Mouse (Mus musculus) embryonic facial prominence, embryonic 11.5 days (tissue): Measurements from ENCODE around the gene Pipox. TPM values are rescaled to one million over a fixed set of nuclear protein-coding genes. Genes with fewer than 3 reads are reported as not detected.

ENCODE experiments used
- ATAC-seq: fragments of 200-750 bp; cut with Nextera tagmentation; replicated peaks from 2 replicates; pipeline ENCODE4 v1.8.0; 2017; ENCODE audit warnings: low read depth; ENCODE audit not compliant: insufficient number of reproducible peaks, low FRiP score, low TSS enrichment
- DNase-seq: peaks from one replicate; pipeline ENCODE4 v3.0.0-alpha.2; 2015; ENCODE audit warnings: low spot score
- H3K27ac ChIP-seq: fragments of 300-500 bp; sonication (generic); replicated peaks from 2 replicates; pipeline ENCODE4 v1.5.1; 2014; ENCODE audit warnings: mild to moderate bottlenecking, low read depth, low read length, control low read depth
- H3K27me3 ChIP-seq: fragments of 300-500 bp; sonication (generic); 2 replicates; pipeline ENCODE4 v1.6.1; 2014; ENCODE audit warnings: mild to moderate bottlenecking, low read length, moderate library complexity, mixed read lengths; ENCODE audit not compliant: control insufficient read depth, insufficient read depth
- H3K36me3 ChIP-seq: fragments of 300-500 bp; sonication (generic); replicated peaks from 2 replicates; pipeline ENCODE4 v1.6.1; 2014; ENCODE audit warnings: low read depth, mild to moderate bottlenecking, low read length, moderate library complexity, mixed read lengths; ENCODE audit not compliant: control insufficient read depth, insufficient read depth
- H3K4me1 ChIP-seq: fragments of 300-500 bp; sonication (generic); 2 replicates; pipeline ENCODE4 v1.6.1; 2014; ENCODE audit warnings: low read length, mixed read lengths; ENCODE audit not compliant: control insufficient read depth, insufficient read depth
- H3K4me2 ChIP-seq: fragments of 300-500 bp; sonication (generic); 2 replicates; pipeline ENCODE4 v1.6.1; 2014; ENCODE audit warnings: low read depth, mild to moderate bottlenecking, control low read depth, low read length, moderate library complexity
- H3K4me3 ChIP-seq: fragments of 300-500 bp; sonication (generic); 2 replicates; pipeline ENCODE4 v1.5.1; 2014; ENCODE audit warnings: low read depth, low read length, control low read depth
- H3K9ac ChIP-seq: fragments of 300-500 bp; sonication (generic); replicated peaks from 2 replicates; pipeline ENCODE4 v1.6.1; 2014; ENCODE audit warnings: mild to moderate bottlenecking, control low read depth, low read length
- H3K9me3 ChIP-seq: fragments of 300-500 bp; sonication (generic); replicated peaks from 2 replicates; pipeline ENCODE4 v1.6.1; 2016; ENCODE audit warnings: mild to moderate bottlenecking, low read length, inconsistent platforms, mixed read lengths; ENCODE audit not compliant: control insufficient read depth
- WGBS: fragments of 180-500 bp; shearing (Covaris S2); extraction: QIAGEN DNeasy Blood & Tissue Kit; methylation state at CpG from one replicate; pipeline ENCODE4 v1.1.7; 2014; 5-methylcytosine and 5-hydroxymethylcytosine counted together
- polyA plus RNA-seq: library from polyadenylated mRNA; unstranded; fragments of >200 nt; fragmentation: Nextera tagmentation; extraction: Ambion mirVana; gene quantifications from 2 replicates; pipeline ENCODE4 v1.2.1, GENCODE M21; 2014

Gene Pipox
- polyA plus RNA-seq, 1 experiment from 2014 or later = 3.0 TPM

- peaks cover 2% of the 10 kb centered on the region; the same call in 1 of the 2 replicates for H3K36me3 ChIP-seq
Measured at GRCm38 (mm10) chr11:77836290-77836689, 57.6 kb downstream of the Pipox start.

GRCm38 (mm10) chr11:77835109-77835508 lies 58.8 kb downstream of the Pipox start:
- 72% methylated on average over 3 of the region's 3 CpGs for WGBS
- Histone ChIP-seq H3K27ac (no peak overlapping the region), H3K9me3 (no peaks in the 10 kb centered on the region), H3K4me2 (no peak overlapping the region), H3K4me1 (no peaks in the 10 kb centered on the region), H3K36me3 (peaks cover 2% of the 10 kb centered on the region; the same call in 1 of the 2 replicates), H3K9ac (no peak overlapping the region), H3K4me3 (no peak overlapping the region), H3K27me3 (no peaks in the 10 kb centered on the region)
- ATAC-seq (no peak), DNase-seq (no peak)

More at GRCm38 (mm10) chr11:77836290-77836689, 57.6 kb downstream of the Pipox start:
- WGBS = 77% methylated on average over 5 of the region's 5 CpGs
- ATAC-seq (no peak), DNase-seq (no peak)
- Histone ChIP-seq H3K27me3 (no peaks in the 10 kb centered on the region), H3K4me3 (no peak overlapping the region), H3K27ac (no peak overlapping the region), H3K4me2 (no peak overlapping the region), H3K9ac (no peak overlapping the region), H3K4me1 (no peaks in the 10 kb centered on the region), H3K9me3 (no peaks in the 10 kb centered on the region)

- peaks cover 4% of the 10 kb centered on the region for H3K36me3 ChIP-seq
- DNase-seq = no peak
- H3K4me1 ChIP-seq = no peaks in the 10 kb centered on the region
- WGBS = 84% methylated on average over 4 of the region's 4 CpGs
- no peak overlapping the region for H3K4me3 ChIP-seq
- no peaks in the 10 kb centered on the region for H3K27me3 ChIP-seq
- no peak overlapping the region for H3K27ac ChIP-seq
- no peaks in the 10 kb centered on the region for H3K9me3 ChIP-seq
- no peak overlapping the region for H3K9ac ChIP-seq
- H3K4me2 ChIP-seq = no peak overlapping the region
- ATAC-seq = no peak
Measured at GRCm38 (mm10) chr11:77832541-77832940, 61.4 kb downstream of the Pipox start.

GRCm38 (mm10) chr11:77830875-77831274 lies 63.0 kb downstream of the Pipox start:
- WGBS = 50% methylated on average over 7 of the region's 7 CpGs
- H3K36me3 ChIP-seq = peaks cover 4% of the 10 kb centered on the region

More at GRCm38 (mm10) chr11:77830875-77831274, 63.0 kb downstream of the Pipox start:
- Histone ChIP-seq H3K27ac (no peak overlapping the region), H3K27me3 (no peaks in the 10 kb centered on the region), H3K4me3 (no peak overlapping the region), H3K4me1 (no peaks in the 10 kb centered on the region), H3K4me2 (no peak overlapping the region), H3K9me3 (no peaks in the 10 kb centered on the region), H3K9ac (no peak overlapping the region)
- DNase-seq = no peak
- no peak for ATAC-seq

Other genes starting within 250 kb of the Pipox start
- gene Nufip2, start 207.9 kb downstream of the Pipox start, polyA plus RNA-seq = 4.1 and 4.8 TPM in 2 replicates
- gene Cryba1, start 168.8 kb downstream of the Pipox start, polyA plus RNA-seq = 10.6 and 60.0 TPM in 2 replicates
- gene Myo18a, start 130.8 kb downstream of the Pipox start, polyA plus RNA-seq = 12.3 and 14.5 TPM in 2 replicates
- gene Gm10277, start 106.3 kb downstream of the Pipox start, polyA plus RNA-seq = 0.35 and 0.49 TPM in 2 replicates
- gene Sez6, start 36.7 kb upstream of the Pipox start, polyA plus RNA-seq = 1.5 and 2.1 TPM in 2 replicates
- gene Phf12, start 88.7 kb upstream of the Pipox start, polyA plus RNA-seq = 14.5 and 16.6 TPM in 2 replicates
- 17.3 and 19.5 TPM in 2 replicates for gene Dhrs13, start 138.2 kb upstream of the Pipox start, polyA plus RNA-seq
- 40.4 and 45.7 TPM in 2 replicates for gene Flot2, start 143.8 kb upstream of the Pipox start, polyA plus RNA-seq
- gene Eral1, start 186.3 kb upstream of the Pipox start, polyA plus RNA-seq = 37.5 and 44.6 TPM in 2 replicates
- gene Fam222b, start 200.6 kb upstream of the Pipox start, polyA plus RNA-seq = 19.0 and 22.8 TPM in 2 replicates